Mouse (Mus musculus) frontal cortex, postnatal 10 days (tissue): ENCODE data around the gene Zim1.

Source experiments
- DNase-seq, 2 experiments: peaks; one replicate each; pipeline ENCODE4 v3.0.0; 2022; ENCODE audit warnings: low spot score in 2 of 2, mixed read lengths in 1 of 2

The Zim1 gene

DNA sequence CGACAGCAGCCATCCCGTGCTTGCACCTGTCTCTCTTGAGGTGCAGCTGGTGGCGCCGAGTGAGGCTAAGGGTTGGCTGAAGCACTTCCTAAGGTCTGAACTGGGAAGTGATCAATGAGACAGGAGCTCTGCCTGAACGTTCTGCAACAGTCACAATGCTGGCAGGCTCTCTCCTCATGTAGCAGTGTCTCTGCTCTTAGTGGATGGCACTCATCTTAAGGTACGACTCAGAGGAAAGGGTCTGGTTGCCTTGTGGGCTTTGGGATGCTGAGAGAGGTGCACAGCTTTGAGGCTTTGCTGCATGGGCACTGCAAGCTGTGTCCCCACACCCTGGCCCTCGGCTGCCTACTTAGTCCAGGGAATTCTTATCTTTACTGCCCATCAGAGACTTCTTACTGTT, 45.0 kb downstream of the Zim1 start:
- no peak for DNase-seq

GRCm38 (mm10) chr7:6650526-6650925, 45.7 kb downstream of the Zim1 start:
- DNase-seq, result no peak

DNA sequence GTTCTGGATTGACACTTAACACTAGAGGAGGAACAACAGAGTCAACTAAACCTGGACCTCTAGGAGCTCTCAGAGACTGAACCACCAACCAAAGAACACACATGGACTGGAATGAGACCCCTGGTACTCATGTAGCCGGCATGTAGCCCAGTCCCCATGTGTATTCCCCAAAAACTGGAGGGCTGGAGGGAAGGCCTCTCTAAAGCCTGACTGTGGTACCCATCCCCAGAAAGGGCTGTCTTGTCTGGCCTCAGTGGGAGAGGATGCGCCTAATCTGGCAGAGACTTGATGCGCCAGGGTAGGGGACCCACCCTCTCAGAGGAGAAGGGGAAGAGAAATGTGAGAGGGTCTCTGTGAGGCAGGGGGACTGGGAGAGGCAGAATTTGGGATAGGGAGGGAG, 50.4 kb downstream of the Zim1 start:
- no peak for DNase-seq

- DNase-seq, result no peak
These were observed 58.2 kb downstream of the Zim1 start for GRCm38 (mm10) chr7:6638076-6638475.

- DNase-seq, result no peak
These were observed 59.5 kb downstream of the Zim1 start for GRCm38 (mm10) chr7:6636741-6637140.

GRCm38 (mm10) chr7:6635831-6636230, 60.4 kb downstream of the Zim1 start:
- DNase-seq, result no peak
